Comparison of ENCODE assay signal across 17 mouse cellular contexts in genomic region chr5:8842815-8843214, GRCm38 (mm10). TPM values are rescaled to one million over a fixed set of nuclear protein-coding genes. Genes with fewer than 3 reads are reported as not detected.
DNase-seq lines count a peak whose midpoint lies in the region; ATAC-seq and TF ChIP-seq lines count a peak whose summit lies in the region.
"Had no signal": no experiment of that assay in that cellular context is flagged by ENCODE, and none has a peak within 500 bp of the region (broad histone marks: within the 10 kb centered on the region; RNA-seq: fewer than 3 reads in every experiment).

No protein-coding gene starts in this region.

- WGBS in hindbrain, postnatal 0 days: 51% methylated on average over 3 of the region's 3 CpGs
- WGBS in hindbrain, embryonic 12.5 days: 49% methylated on average over 3 of the region's 3 CpGs
- 15% methylated on average over 3 of the region's 3 CpGs for WGBS in liver, adult 2 months
- 44% methylated on average over 3 of the region's 3 CpGs for WGBS in liver, embryonic 12.5 days (ENCODE audit: insufficient replicate concordance)

- no peaks in the 10 kb centered on the region for H3K4me1 ChIP-seq in hindbrain, postnatal 0 days (ENCODE audit: insufficient read depth, low read length)
- 0 out of 2 replicates have a peak, but pooled peaks cover 5% of the 10 kb centered on the region for H3K4me1 ChIP-seq in hindbrain, embryonic 12.5 days
- 0 out of 2 replicates have a peak, but pooled peaks cover 1% of the 10 kb centered on the region for H3K4me1 ChIP-seq in liver, adult 2 months (ENCODE audit: control insufficient read depth, insufficient read depth, low read length)
- no peaks in the 10 kb centered on the region for H3K4me1 ChIP-seq in liver, embryonic 12.5 days
- H3K4me1 ChIP-seq: heart, embryonic 15.5 days; hindbrain, embryonic 13.5 days; liver, embryonic 13.5 days; midbrain, embryonic 12.5 days had no signal

- H3K27ac ChIP-seq in hindbrain, postnatal 0 days: no peak overlapping the region
- no peak overlapping the region for H3K27ac ChIP-seq in hindbrain, embryonic 12.5 days
- H3K27ac ChIP-seq in liver, adult 2 months (replicated peaks; ENCODE audit: insufficient read depth, low read depth, low read length): no peak overlapping the region
- H3K27ac ChIP-seq in liver, embryonic 12.5 days: no peak overlapping the region
- H3K27ac ChIP-seq: heart, embryonic 15.5 days; hindbrain, embryonic 13.5 days; left cerebral cortex, adult 2 months; liver, embryonic 13.5 days; midbrain, embryonic 12.5 days had no signal

- H3K27me3 ChIP-seq in hindbrain, postnatal 0 days (ENCODE audit: insufficient read depth, low read length): no peaks in the 10 kb centered on the region
- H3K27me3 ChIP-seq in hindbrain, embryonic 12.5 days: no peaks in the 10 kb centered on the region
- H3K27me3 ChIP-seq in liver, adult 2 months (ENCODE audit: control insufficient read depth, insufficient read depth, low read length): no peaks in the 10 kb centered on the region
- H3K27me3 ChIP-seq in liver, embryonic 12.5 days (replicated peaks): no peaks in the 10 kb centered on the region; the same call in 1 of the 2 replicates
- H3K27me3 ChIP-seq: heart, embryonic 15.5 days; hindbrain, embryonic 13.5 days; liver, embryonic 13.5 days; midbrain, embryonic 12.5 days had no signal

- H3K9me3 ChIP-seq in hindbrain, postnatal 0 days (ENCODE audit: low read length): no peaks in the 10 kb centered on the region
- no peaks in the 10 kb centered on the region for H3K9me3 ChIP-seq in hindbrain, embryonic 12.5 days (replicated peaks)
- no peaks in the 10 kb centered on the region for H3K9me3 ChIP-seq in liver, embryonic 12.5 days (replicated peaks)
- H3K9me3 ChIP-seq: heart, embryonic 15.5 days; hindbrain, embryonic 13.5 days; liver, embryonic 13.5 days; midbrain, embryonic 12.5 days had no signal

- no peaks in the 10 kb centered on the region for H3K79me2 ChIP-seq in liver, adult 2 months (ENCODE audit: control insufficient read depth, insufficient read depth, low read length)

- no peak for TF ChIP-seq POLR2A in liver, adult 2 months (IDR thresholded peaks at IDR 0.05; ENCODE audit: extremely low read depth, insufficient read depth, low read length)

- ATAC-seq in hindbrain, postnatal 0 days: no peak
- ATAC-seq in hindbrain, embryonic 12.5 days (ENCODE audit: low FRiP score): no peak
- ATAC-seq in liver, embryonic 12.5 days: no peak

- peak; percentile 23 for DNase-seq in hindbrain, postnatal 0 days (ENCODE audit: low spot score)
- peak; percentile 72 for DNase-seq in liver, adult 2 months (ENCODE audit: extremely low read depth, low read depth, low spot score)
- peak; percentile 37 for DNase-seq in NIH3T3 (ENCODE audit: low read depth)
- DNase-seq in embryo, embryonic 10.5 days (ENCODE audit: low spot score): peak; percentile 19
- DNase-seq in thymus, postnatal 14 days: no peak
- DNase-seq in left cerebral cortex, adult 8-10 months (ENCODE audit: low spot score in 2 of 2): no peak
- DNase-seq: adrenal gland, postnatal 25 days; cerebellum, postnatal 36 days; liver, embryonic 13.5 days; lung, postnatal 36 days; thymus, postnatal 36 days had no signal

- peak; percentile 28; the same call in 1 of the 2 replicates for TF ChIP-seq CTCF in hindbrain, postnatal 0 days (IDR thresholded peaks at IDR 0.05; ENCODE audit: low read depth)
- no peak; the same call in 1 of the 2 replicates for TF ChIP-seq CTCF in liver, adult 2 months (IDR thresholded peaks at IDR 0.05; ENCODE audit: low read depth, low read length)

- H3K4me3 ChIP-seq in hindbrain, postnatal 0 days (ENCODE audit: low read length): no peak overlapping the region
- no peak overlapping the region for H3K4me3 ChIP-seq in hindbrain, embryonic 12.5 days
- H3K4me3 ChIP-seq in liver, adult 2 months (ENCODE audit: insufficient read depth, low read depth, low read length): no peak overlapping the region
- H3K4me3 ChIP-seq in liver, embryonic 12.5 days: no peak overlapping the region
- H3K4me3 ChIP-seq: heart, embryonic 15.5 days; hindbrain, embryonic 13.5 days; left cerebral cortex, adult 2 months; liver, embryonic 13.5 days; midbrain, embryonic 12.5 days had no signal

- no peaks in the 10 kb centered on the region for H3K36me3 ChIP-seq in hindbrain, postnatal 0 days (ENCODE audit: insufficient read depth, low read length)
- H3K36me3 ChIP-seq in hindbrain, embryonic 12.5 days: no peaks in the 10 kb centered on the region
- no peaks in the 10 kb centered on the region for H3K36me3 ChIP-seq in liver, adult 2 months (ENCODE audit: control insufficient read depth, insufficient read depth, low read length)
- H3K36me3 ChIP-seq in liver, embryonic 12.5 days: no peaks in the 10 kb centered on the region
- H3K36me3 ChIP-seq: heart, embryonic 15.5 days; hindbrain, embryonic 13.5 days; liver, embryonic 13.5 days; midbrain, embryonic 12.5 days had no signal

- H3K4me2 ChIP-seq in hindbrain, postnatal 0 days (ENCODE audit: low read depth, low read length): no peak overlapping the region
- no peak overlapping the region for H3K4me2 ChIP-seq in hindbrain, embryonic 12.5 days (replicated peaks)
- no peak overlapping the region for H3K4me2 ChIP-seq in liver, embryonic 12.5 days
- H3K4me2 ChIP-seq: heart, embryonic 15.5 days; hindbrain, embryonic 13.5 days; liver, embryonic 13.5 days; midbrain, embryonic 12.5 days had no signal

- no peak overlapping the region for H3K9ac ChIP-seq in hindbrain, postnatal 0 days (replicated peaks; ENCODE audit: low read length)
- no peak overlapping the region for H3K9ac ChIP-seq in hindbrain, embryonic 12.5 days
- no peak overlapping the region for H3K9ac ChIP-seq in liver, adult 2 months (ENCODE audit: low read depth, low read length)
- no peak overlapping the region for H3K9ac ChIP-seq in liver, embryonic 12.5 days
- H3K9ac ChIP-seq: heart, embryonic 15.5 days; hindbrain, embryonic 13.5 days; liver, embryonic 13.5 days; midbrain, embryonic 12.5 days had no signal

RNA-seq across cellular contexts. Expression of gene Abcb1b, which starts 44.9 kb away (rescaled TPM):
- 0.99 and 1.2 TPM in 2 replicates for total RNA-seq in hindbrain, postnatal 0 days (2014; rRNA removed)
- polyA plus RNA-seq in hindbrain, postnatal 0 days (2015; fragmentation: Nextera tagmentation; extraction: Ambion mirVana): 1.4 and 1.8 TPM in 2 replicates
- polyA plus RNA-seq in hindbrain, embryonic 12.5 days (2016; fragmentation: Nextera tagmentation; extraction: Ambion mirVana): 1.1 and 1.2 TPM in 2 replicates
- total RNA-seq in liver, adult 2 months (2014; rRNA removed): 1.1 and 2.5 TPM in 2 replicates
- 0.23 and 2.6 TPM in 2 replicates for polyA plus RNA-seq in liver, adult 2 months (2012; rRNA removed)
- 0.89 and 1.2 TPM in 2 replicates for polyA plus RNA-seq in liver, embryonic 12.5 days (2016; fragmentation: Nextera tagmentation; extraction: Ambion mirVana)
- total RNA-seq in left cerebral cortex, adult 8-10 months (2022): 1 to 10 TPM; 2.3 to 8.7 (median 4.0) TPM

RNA-seq across cellular contexts. Expression of gene Abcb4, which starts 50.7 kb away (rescaled TPM):
- total RNA-seq in hindbrain, postnatal 0 days (2014; rRNA removed): 0.72 and 1.4 TPM in 2 replicates
- 1.2 and 1.4 TPM in 2 replicates for polyA plus RNA-seq in hindbrain, postnatal 0 days (2015; fragmentation: Nextera tagmentation; extraction: Ambion mirVana)
- 0.39 and 1.3 TPM in 2 replicates for polyA plus RNA-seq in hindbrain, embryonic 12.5 days (2016; fragmentation: Nextera tagmentation; extraction: Ambion mirVana)
- total RNA-seq in liver, adult 2 months (2014; rRNA removed): 164 and 202 TPM in 2 replicates
- 66.9 and 77.2 TPM in 2 replicates for polyA plus RNA-seq in liver, adult 2 months (2012; rRNA removed)
- 37.8 and 40.1 TPM in 2 replicates for polyA plus RNA-seq in liver, embryonic 12.5 days (2016; fragmentation: Nextera tagmentation; extraction: Ambion mirVana)
- 1 to 10 TPM; 4.7 to 5.5 (median 4.9) TPM for total RNA-seq in left cerebral cortex, adult 8-10 months (2022)

Comparison
In these comparisons a context has a peak if more than half of its experiments do, and no peak if none do; other contexts are left out.
1. DNase-seq: peak in hindbrain, postnatal 0 days (single experiment), liver, adult 2 months (single experiment), NIH3T3 (single experiment) and embryo, embryonic 10.5 days (single experiment); none in thymus, postnatal 14 days (single experiment) and left cerebral cortex, adult 8-10 months (0 of 2).
2. RNA of gene Abcb4, which starts 50.7 kb away (polyA plus RNA-seq): 66.9 to 77.2 TPM in liver, adult 2 months and 37.8 to 40.1 TPM in liver, embryonic 12.5 days; 1.2 to 1.4 TPM in hindbrain, postnatal 0 days and 0.39 to 1.3 TPM in hindbrain, embryonic 12.5 days; every median in the first group is over 10 times any median in the second.